Mouse (Mus musculus) 3134 (cell line): ENCODE data around the gene Prp2.
"Not testable (repeated sequence)": the region's sequence is repeated elsewhere in the genome, so short reads cannot be mapped to it uniquely, and the experiment has no call there.

Experiments
- DNase-seq: peaks from one replicate; pipeline ENCODE4 v3.0.0-alpha.2; 2011; ENCODE audit warnings: low spot score; ENCODE audit not compliant: insufficient read length; ENCODE audit errors: extremely low read depth

Prp2 gene

DNA sequence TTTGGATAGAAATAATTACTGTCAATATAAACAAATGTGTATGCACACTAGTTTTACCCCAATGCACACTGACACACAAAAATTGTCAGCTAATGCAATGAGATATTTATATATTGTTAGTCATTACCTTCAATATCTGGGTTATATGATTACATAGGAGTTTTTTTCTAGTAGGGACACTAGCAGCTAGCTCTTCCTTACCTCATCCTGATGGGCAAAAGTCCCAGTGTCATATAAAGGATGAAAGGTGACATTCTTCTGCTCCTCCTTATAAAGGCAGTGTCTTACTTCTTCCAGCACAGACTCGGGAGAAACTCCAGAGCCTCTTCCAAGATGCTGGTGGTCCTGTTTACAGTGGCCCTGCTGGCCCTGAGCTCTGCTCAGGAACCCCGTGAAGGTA lies at the start of gene Prp2:
Gene Prp2 (plus strand): TSS at position 301 of the 400 bp plus-strand sequence.
- not testable (repeated sequence) for DNase-seq

DNA sequence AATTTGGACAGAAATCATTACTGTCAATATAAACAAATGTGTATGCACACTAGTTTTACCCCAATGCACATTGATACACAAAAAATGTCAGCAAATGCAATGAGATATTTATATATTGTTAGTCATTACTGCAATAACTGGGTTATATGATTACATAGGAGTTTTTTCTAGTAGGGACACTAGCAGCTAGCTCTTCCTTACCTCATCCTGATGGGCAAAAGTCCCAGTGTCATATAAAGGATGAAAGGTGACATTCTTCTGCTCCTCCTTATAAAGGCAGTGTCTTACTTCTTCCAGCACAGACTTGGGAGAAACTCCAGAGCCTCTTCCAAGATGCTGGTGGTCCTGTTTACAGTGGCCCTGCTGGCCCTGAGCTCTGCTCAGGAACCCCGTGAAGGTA lies 26.2 kb upstream of the Prp2 start, which contains the start of gene Prh1:
Gene Prh1 (plus strand): TSS at position 301 of the 400 bp plus-strand sequence.
- not testable (repeated sequence) for DNase-seq

DNA sequence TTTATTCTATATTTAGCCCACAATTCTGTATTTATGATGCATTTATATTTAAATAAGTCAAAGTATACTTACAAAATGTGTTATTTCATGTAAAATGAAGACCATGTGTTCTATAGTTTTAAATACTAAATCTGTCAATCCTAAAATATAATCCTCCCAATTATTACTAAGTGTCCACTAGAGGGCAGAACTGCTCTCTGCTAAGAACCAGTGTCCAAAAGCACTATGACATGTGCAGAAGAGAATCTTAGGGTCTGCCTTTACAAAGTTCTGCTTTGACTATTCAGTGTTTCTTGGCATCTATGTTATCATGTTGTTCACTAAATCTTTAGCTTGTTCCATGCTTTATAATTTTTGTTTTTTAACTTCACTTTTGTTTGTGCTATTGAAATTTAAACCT lies 53.7 kb downstream of the Prp2 start:
- DNase-seq = no peak
